ENCODE assay signal across 18 mouse cellular contexts in the genomic region with DNA sequence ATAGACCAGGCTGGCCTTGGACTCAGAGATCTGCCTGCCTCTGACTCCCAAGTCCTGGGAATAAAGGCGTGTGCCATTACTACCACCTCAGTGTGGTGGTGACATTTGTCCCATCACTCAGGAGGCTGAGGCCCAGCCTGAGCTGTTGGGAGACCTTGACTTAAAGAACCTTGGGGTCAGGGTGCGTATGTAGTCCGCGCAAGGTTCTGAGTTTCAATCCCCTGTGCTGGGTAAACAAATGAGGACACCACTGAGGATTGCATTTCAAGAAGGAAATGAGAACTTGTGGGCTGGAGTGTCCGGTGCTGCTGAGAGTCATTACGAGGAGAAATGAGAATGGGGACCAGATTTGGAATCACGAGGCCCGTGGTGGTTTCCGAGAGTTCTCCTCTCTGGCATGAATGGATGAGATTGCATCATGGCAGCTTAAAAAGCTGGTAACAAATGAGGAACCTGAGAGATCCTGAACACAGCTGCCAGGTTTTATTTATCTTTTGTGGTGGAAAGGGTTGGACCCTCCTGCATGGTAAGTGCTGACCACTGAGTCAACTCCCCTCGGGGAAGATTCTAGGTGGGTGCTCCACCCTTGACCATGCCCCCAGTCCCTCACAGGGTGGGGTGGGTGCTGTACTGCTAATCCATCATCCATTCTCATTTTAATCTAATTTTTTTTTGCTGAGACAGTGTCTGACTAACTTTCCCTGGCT. TPM values are rescaled to one million over a fixed set of nuclear protein-coding genes. Genes with fewer than 3 reads are reported as not detected.
DNase-seq lines count a peak whose midpoint lies in the region; ATAC-seq and TF ChIP-seq lines count a peak whose summit lies in the region.
"Had no signal": no experiment of that assay in that cellular context is flagged by ENCODE, and none has a peak within 500 bp of the region (broad histone marks: within the 10 kb centered on the region; RNA-seq: fewer than 3 reads in every experiment).

No protein-coding gene starts in this region.

- ATAC-seq in liver, postnatal 0 days: peak; percentile 15; the same call in 1 of the 2 replicates
- no peak for ATAC-seq in liver, embryonic 12.5 days
- 0 out of 2 replicates have a peak, but pooled peaks have one; percentile 45 for ATAC-seq in stomach, postnatal 0 days (ENCODE audit: low FRiP score, low TSS enrichment)
- no peak for ATAC-seq in forebrain, embryonic 12.5 days (ENCODE audit: low FRiP score)
- ATAC-seq: intestine, embryonic 15.5 days had no signal

- no peak for TF ChIP-seq EP300 in liver, postnatal 0 days (IDR thresholded peaks at IDR 0.05; ENCODE audit: low read depth)
- no peak for TF ChIP-seq EP300 in stomach, postnatal 0 days (optimal IDR thresholded peaks at IDR 0.05)

- no peak overlapping the region for H3K9ac ChIP-seq in liver, postnatal 0 days (replicated peaks)
- no peak overlapping the region for H3K9ac ChIP-seq in liver, embryonic 12.5 days
- no peak overlapping the region for H3K9ac ChIP-seq in stomach, postnatal 0 days (ENCODE audit: low read length)
- H3K9ac ChIP-seq in forebrain, embryonic 12.5 days: no peak overlapping the region
- H3K9ac ChIP-seq: hindbrain, embryonic 12.5 days; intestine, embryonic 15.5 days; limb, embryonic 13.5 days had no signal

- H3K4me1 ChIP-seq in liver, postnatal 0 days (ENCODE audit: insufficient read depth): no peaks in the 10 kb centered on the region
- peaks cover 5% of the 10 kb centered on the region; the same call in 1 of the 2 replicates for H3K4me1 ChIP-seq in liver, embryonic 12.5 days
- no peaks in the 10 kb centered on the region for H3K4me1 ChIP-seq in stomach, postnatal 0 days (replicated peaks; ENCODE audit: control insufficient read depth, insufficient read depth)
- 0 out of 2 replicates have a peak, but pooled peaks cover under 1% of the 10 kb centered on the region for H3K4me1 ChIP-seq in forebrain, embryonic 12.5 days
- H3K4me1 ChIP-seq: hindbrain, embryonic 12.5 days; intestine, embryonic 15.5 days; limb, embryonic 13.5 days had no signal

- intact Hi-C loops in heart, postnatal 36 days (cut with DNase I): loop anchor here (5.0 kb wide), 1 partner anchor 39 kb away; no protein-coding TSS in a partner anchor

- peak; percentile 97 for DNase-seq in heart, adult 11 months
- no peak for DNase-seq in heart, postnatal 36 days
- DNase-seq in liver, postnatal 0 days: peak; percentile 32
- DNase-seq in lung, postnatal 25 days (ENCODE audit: low spot score): peak; percentile 42
- DNase-seq in stomach, postnatal 0 days (ENCODE audit: low spot score): no peak
- DNase-seq in thymus, postnatal 25 days: no peak
- DNase-seq: adrenal gland, postnatal 10 days; cerebellum, postnatal 10 days; kidney, postnatal 14 days; right cerebral cortex, postnatal 25 days had no signal

- no peaks in the 10 kb centered on the region for H3K9me3 ChIP-seq in liver, postnatal 0 days (ENCODE audit: low read length)
- H3K9me3 ChIP-seq in liver, embryonic 12.5 days (replicated peaks): no peaks in the 10 kb centered on the region
- H3K9me3 ChIP-seq in stomach, postnatal 0 days (ENCODE audit: control insufficient read depth, low read length): no peaks in the 10 kb centered on the region
- H3K9me3 ChIP-seq in forebrain, embryonic 12.5 days: no peaks in the 10 kb centered on the region
- H3K9me3 ChIP-seq: hindbrain, embryonic 12.5 days; intestine, embryonic 15.5 days; limb, embryonic 13.5 days; megakaryocyte, embryonic 14.5 days had no signal

- H3K36me3 ChIP-seq in liver, postnatal 0 days (replicated peaks; ENCODE audit: insufficient read depth, low read length): no peaks in the 10 kb centered on the region
- no peaks in the 10 kb centered on the region for H3K36me3 ChIP-seq in liver, embryonic 12.5 days
- H3K36me3 ChIP-seq in stomach, postnatal 0 days (ENCODE audit: control insufficient read depth, insufficient read depth, low read length): no peaks in the 10 kb centered on the region
- H3K36me3 ChIP-seq in forebrain, embryonic 12.5 days (replicated peaks): no peaks in the 10 kb centered on the region
- H3K36me3 ChIP-seq: hindbrain, embryonic 12.5 days; intestine, embryonic 15.5 days; limb, embryonic 13.5 days had no signal

- no peaks in the 10 kb centered on the region for H3K27me3 ChIP-seq in liver, postnatal 0 days (ENCODE audit: insufficient read depth, low read length)
- peaks cover 34% of the 10 kb centered on the region for H3K27me3 ChIP-seq in liver, embryonic 12.5 days (replicated peaks)
- no peaks in the 10 kb centered on the region for H3K27me3 ChIP-seq in stomach, postnatal 0 days (ENCODE audit: control insufficient read depth, insufficient read depth, low read length)
- no peaks in the 10 kb centered on the region; the same call in 1 of the 2 replicates for H3K27me3 ChIP-seq in forebrain, embryonic 12.5 days
- H3K27me3 ChIP-seq: hindbrain, embryonic 12.5 days; intestine, embryonic 15.5 days; limb, embryonic 13.5 days had no signal

- no peak for TF ChIP-seq CTCF in liver, postnatal 0 days (IDR thresholded peaks at IDR 0.05; ENCODE audit: low read depth)
- TF ChIP-seq CTCF in stomach, postnatal 0 days (IDR thresholded peaks at IDR 0.05; ENCODE audit: low read depth): no peak

- 63% methylated on average over 10 of the region's 10 CpGs for WGBS in liver, postnatal 0 days (ENCODE audit: insufficient replicate concordance)
- 58% methylated on average over 10 of the region's 10 CpGs for WGBS in liver, embryonic 12.5 days (ENCODE audit: insufficient replicate concordance)
- 72% methylated on average over 10 of the region's 10 CpGs for WGBS in stomach, postnatal 0 days
- 85% methylated on average over 10 of the region's 10 CpGs for WGBS in forebrain, embryonic 12.5 days

- H3K4me2 ChIP-seq in liver, postnatal 0 days (ENCODE audit: low read depth, low read length): no peak overlapping the region
- no peak overlapping the region for H3K4me2 ChIP-seq in liver, embryonic 12.5 days
- H3K4me2 ChIP-seq in stomach, postnatal 0 days (replicated peaks; ENCODE audit: low read depth): no peak overlapping the region
- no peak overlapping the region for H3K4me2 ChIP-seq in forebrain, embryonic 12.5 days
- H3K4me2 ChIP-seq: hindbrain, embryonic 12.5 days; intestine, embryonic 15.5 days; limb, embryonic 13.5 days had no signal

- H3K27ac ChIP-seq in liver, postnatal 0 days (ENCODE audit: low read depth): no peak overlapping the region
- H3K27ac ChIP-seq in liver, embryonic 12.5 days: no peak overlapping the region
- no peak overlapping the region for H3K27ac ChIP-seq in stomach, postnatal 0 days (replicated peaks)
- no peak overlapping the region for H3K27ac ChIP-seq in forebrain, embryonic 12.5 days
- H3K27ac ChIP-seq: heart, adult 2 months; hindbrain, embryonic 12.5 days; intestine, embryonic 15.5 days; limb, embryonic 13.5 days had no signal

- H3K4me3 ChIP-seq in liver, postnatal 0 days (ENCODE audit: low read depth, low read length): no peak overlapping the region
- H3K4me3 ChIP-seq in liver, embryonic 12.5 days: no peak overlapping the region
- H3K4me3 ChIP-seq in stomach, postnatal 0 days (ENCODE audit: low read depth, low read length): no peak overlapping the region
- no peak overlapping the region for H3K4me3 ChIP-seq in forebrain, embryonic 12.5 days (replicated peaks)
- H3K4me3 ChIP-seq: heart, adult 2 months; hindbrain, embryonic 12.5 days; intestine, embryonic 15.5 days; limb, embryonic 13.5 days; megakaryocyte, embryonic 14.5 days had no signal

RNA-seq across cellular contexts. Expression of a gene that starts 7.8 kb away (rescaled TPM):
- total RNA-seq in heart, postnatal 36 days (2021): under 1 TPM; 0.33 to 0.53 TPM
- polyA plus RNA-seq in liver, postnatal 0 days (2015; fragmentation: Nextera tagmentation; extraction: Ambion mirVana): 0.21 and 0.56 TPM in 2 replicates
- polyA plus RNA-seq in liver, embryonic 12.5 days (2016; fragmentation: Nextera tagmentation; extraction: Ambion mirVana): 2.3 and 2.4 TPM in 2 replicates
- 2.3 and 3.5 TPM in 2 replicates for polyA plus RNA-seq in stomach, postnatal 0 days (2015; fragmentation: Nextera tagmentation; extraction: Ambion mirVana)
- 8.7 and 9.2 TPM in 2 replicates for polyA plus RNA-seq in forebrain, embryonic 12.5 days (2016; fragmentation: Nextera tagmentation; extraction: Ambion mirVana)

RNA-seq across cellular contexts. Expression of a gene that starts 25.3 kb away (rescaled TPM):
- total RNA-seq in heart, postnatal 36 days (2021): 1 to 10 TPM; 1.8 to 1.9 TPM
- 0.23 and 0.30 TPM in 2 replicates for polyA plus RNA-seq in liver, postnatal 0 days (2015; fragmentation: Nextera tagmentation; extraction: Ambion mirVana)
- 1.1 and 1.4 TPM in 2 replicates for polyA plus RNA-seq in liver, embryonic 12.5 days (2016; fragmentation: Nextera tagmentation; extraction: Ambion mirVana)
- polyA plus RNA-seq in stomach, postnatal 0 days (2015; fragmentation: Nextera tagmentation; extraction: Ambion mirVana): 9.5 and 11.5 TPM in 2 replicates
- 121 and 145 TPM in 2 replicates for polyA plus RNA-seq in forebrain, embryonic 12.5 days (2016; fragmentation: Nextera tagmentation; extraction: Ambion mirVana)

RNA-seq across cellular contexts. Expression of a gene that starts 34.6 kb away (rescaled TPM):
- total RNA-seq in heart, postnatal 36 days (2021): 1 to 10 TPM; 1.4 to 2.0 TPM
- polyA plus RNA-seq in liver, postnatal 0 days (2015; fragmentation: Nextera tagmentation; extraction: Ambion mirVana): 3.5 and 4.9 TPM in 2 replicates
- polyA plus RNA-seq in liver, embryonic 12.5 days (2016; fragmentation: Nextera tagmentation; extraction: Ambion mirVana): 1.8 and 2.2 TPM in 2 replicates
- 2.4 and 2.8 TPM in 2 replicates for polyA plus RNA-seq in stomach, postnatal 0 days (2015; fragmentation: Nextera tagmentation; extraction: Ambion mirVana)
- polyA plus RNA-seq in forebrain, embryonic 12.5 days (2016; fragmentation: Nextera tagmentation; extraction: Ambion mirVana): 5.2 and 5.9 TPM in 2 replicates

RNA-seq across cellular contexts. Expression of a gene that starts 36.7 kb away (rescaled TPM):
- total RNA-seq in heart, postnatal 36 days (2021): not detected
- polyA plus RNA-seq in liver, postnatal 0 days (2015; fragmentation: Nextera tagmentation; extraction: Ambion mirVana): not detected in 2 replicates
- not detected in 2 replicates for polyA plus RNA-seq in liver, embryonic 12.5 days (2016; fragmentation: Nextera tagmentation; extraction: Ambion mirVana)
- 0.11 TPM in 1 of 2 replicates, not detected in the other for polyA plus RNA-seq in stomach, postnatal 0 days (2015; fragmentation: Nextera tagmentation; extraction: Ambion mirVana)
- polyA plus RNA-seq in forebrain, embryonic 12.5 days (2016; fragmentation: Nextera tagmentation; extraction: Ambion mirVana): not detected in 2 replicates
- total RNA-seq: adrenal gland, postnatal 10 days; heart, adult 2 months had no signal
- polyA plus RNA-seq: embryonic facial prominence, embryonic 11.5 days; heart, adult 2 months; hindbrain, embryonic 12.5 days; limb, embryonic 13.5 days had no signal

RNA-seq across cellular contexts. Expression of a gene that starts 53.3 kb away (rescaled TPM):
- total RNA-seq in heart, postnatal 36 days (2021): 10 to 100 TPM; 58.1 to 69.8 TPM
- 12.7 and 12.8 TPM in 2 replicates for polyA plus RNA-seq in liver, postnatal 0 days (2015; fragmentation: Nextera tagmentation; extraction: Ambion mirVana)
- 3.2 and 3.5 TPM in 2 replicates for polyA plus RNA-seq in liver, embryonic 12.5 days (2016; fragmentation: Nextera tagmentation; extraction: Ambion mirVana)
- polyA plus RNA-seq in stomach, postnatal 0 days (2015; fragmentation: Nextera tagmentation; extraction: Ambion mirVana): 3.1 and 4.2 TPM in 2 replicates
- polyA plus RNA-seq in forebrain, embryonic 12.5 days (2016; fragmentation: Nextera tagmentation; extraction: Ambion mirVana): 20.3 and 21.3 TPM in 2 replicates

Comparison
In these comparisons a context has a peak if more than half of its experiments do, and no peak if none do; other contexts are left out.
1. DNase-seq: peak in heart, adult 11 months (single experiment), liver, postnatal 0 days (single experiment) and lung, postnatal 25 days (single experiment); none in heart, postnatal 36 days (0 of 2), stomach, postnatal 0 days (single experiment) and thymus, postnatal 25 days (single experiment).
2. ATAC-seq: peak in liver, postnatal 0 days (single experiment) and stomach, postnatal 0 days (single experiment); none in liver, embryonic 12.5 days (single experiment) and forebrain, embryonic 12.5 days (single experiment).